ENCODE assay signal across 7 mouse cellular contexts in genomic region chr8:85035165-85035727, GRCm38 (mm10). TPM values are rescaled to one million over a fixed set of nuclear protein-coding genes. Genes with fewer than 3 reads are reported as not detected.
A peak's percentile ranks its signal among the peaks of the same experiment; 100 is the strongest.
DNase-seq lines count a peak whose midpoint lies in the region; ATAC-seq and TF ChIP-seq lines count a peak whose summit lies in the region.

No protein-coding gene starts in this region.

- DNase-seq in forebrain, embryonic 10.5 days (ENCODE audit: extremely low spot score, low spot score): peak; percentile 28
- no peak for DNase-seq in limb, embryonic 14.5 days (ENCODE audit: low spot score)
- DNase-seq in thymus, adult 18-20 months: no peak
- DNase-seq in kidney, adult 8-10 months: no peak

- H3K36me3 ChIP-seq in megakaryocyte, embryonic 14.5 days (replicated peaks; ENCODE audit: low read length): peaks cover 43% of the 10 kb centered on the region
- H3K36me3 ChIP-seq in forebrain, embryonic 10.5 days (replicated peaks): peaks cover 54% of the 10 kb centered on the region
- peaks cover 41% of the 10 kb centered on the region for H3K36me3 ChIP-seq in limb, embryonic 14.5 days (ENCODE audit: control insufficient read depth, insufficient read depth, low read length)
- peaks cover 30% of the 10 kb centered on the region for H3K36me3 ChIP-seq in stomach, embryonic 15.5 days

- no peak for TF ChIP-seq POLR2A in limb, embryonic 14.5 days (IDR thresholded peaks at IDR 0.05; ENCODE audit: borderline replicate concordance, extremely low read depth, insufficient read depth, insufficient read length)

- no peak for ATAC-seq in megakaryocyte, adult 5-6 weeks (ENCODE audit: poor library complexity, severe bottlenecking)
- ATAC-seq in limb, embryonic 14.5 days (ENCODE audit: low FRiP score, low read depth): no peak
- ATAC-seq in stomach, embryonic 15.5 days (ENCODE audit: insufficient read depth, low FRiP score, low read depth): no peak

- H3K9me3 ChIP-seq in megakaryocyte, embryonic 14.5 days: no peaks in the 10 kb centered on the region
- H3K9me3 ChIP-seq in forebrain, embryonic 10.5 days: no peaks in the 10 kb centered on the region
- H3K9me3 ChIP-seq in limb, embryonic 14.5 days (ENCODE audit: control insufficient read depth, low read length): no peaks in the 10 kb centered on the region
- no peaks in the 10 kb centered on the region for H3K9me3 ChIP-seq in stomach, embryonic 15.5 days

- H3K4me1 ChIP-seq in megakaryocyte, embryonic 14.5 days: peaks cover 57% of the 10 kb centered on the region
- peaks cover 43% of the 10 kb centered on the region for H3K4me1 ChIP-seq in forebrain, embryonic 10.5 days
- peaks cover 13% of the 10 kb centered on the region for H3K4me1 ChIP-seq in limb, embryonic 14.5 days (ENCODE audit: control insufficient read depth, insufficient read depth, low read length)
- peaks cover 23% of the 10 kb centered on the region for H3K4me1 ChIP-seq in stomach, embryonic 15.5 days

- H3K27ac ChIP-seq in forebrain, embryonic 10.5 days: peak overlapping the region; percentile 99
- H3K27ac ChIP-seq in limb, embryonic 14.5 days (replicated peaks; ENCODE audit: low read depth, low read length): peak overlapping the region; percentile 98
- H3K27ac ChIP-seq in stomach, embryonic 15.5 days: peak overlapping the region; percentile 100

- H3K4me2 ChIP-seq in limb, embryonic 14.5 days (replicated peaks; ENCODE audit: low read depth, low read length, severe bottlenecking): peak overlapping the region; percentile 88
- peak overlapping the region; percentile 84 for H3K4me2 ChIP-seq in stomach, embryonic 15.5 days

- peak overlapping the region; percentile 68 for H3K9ac ChIP-seq in limb, embryonic 14.5 days (ENCODE audit: low read depth, low read length, severe bottlenecking)
- peak overlapping the region; percentile 87; the same call in 1 of the 2 replicates for H3K9ac ChIP-seq in stomach, embryonic 15.5 days

- H3K27me3 ChIP-seq in megakaryocyte, embryonic 14.5 days (replicated peaks): no peaks in the 10 kb centered on the region
- no peaks in the 10 kb centered on the region for H3K27me3 ChIP-seq in forebrain, embryonic 10.5 days (ENCODE audit: poor library complexity, severe bottlenecking)
- H3K27me3 ChIP-seq in limb, embryonic 14.5 days (ENCODE audit: control insufficient read depth, insufficient read depth, low read length): no peaks in the 10 kb centered on the region
- H3K27me3 ChIP-seq in stomach, embryonic 15.5 days (replicated peaks): no peaks in the 10 kb centered on the region

- peak overlapping the region; percentile 96 for H3K4me3 ChIP-seq in megakaryocyte, embryonic 14.5 days (replicated peaks)
- H3K4me3 ChIP-seq in forebrain, embryonic 10.5 days: peak overlapping the region; percentile 87
- H3K4me3 ChIP-seq in limb, embryonic 14.5 days (replicated peaks; ENCODE audit: low read length): peak overlapping the region; percentile 74
- peak overlapping the region; percentile 77 for H3K4me3 ChIP-seq in stomach, embryonic 15.5 days (replicated peaks)

- WGBS in forebrain, embryonic 10.5 days: 9% methylated on average over 12 of the region's 12 CpGs
- 7% methylated on average over 12 of the region's 12 CpGs for WGBS in limb, embryonic 14.5 days
- 5% methylated on average over 12 of the region's 12 CpGs for WGBS in stomach, embryonic 15.5 days

RNA-seq across cellular contexts. Expression of gene Tnpo2, which starts 1.5 kb away (rescaled TPM):
- 5.1 and 5.3 TPM in 2 replicates for polyA plus RNA-seq in megakaryocyte, embryonic 14.5 days (2012; ENCODE audit: insufficient read depth, low replicate concordance)
- 13.2 and 18.8 TPM in 2 replicates for total RNA-seq in megakaryocyte, adult 5-6 weeks (2015)
- 13.1 and 17.7 TPM in 2 replicates for total RNA-seq in megakaryocyte, adult 5-6 weeks (2017)
- 31.5 and 33.2 TPM in 2 replicates for polyA plus RNA-seq in forebrain, embryonic 10.5 days (2016; fragmentation: Nextera tagmentation; extraction: Ambion mirVana)
- polyA plus RNA-seq in limb, embryonic 14.5 days (2012; rRNA removed): 89.9 and 112 TPM in 2 replicates
- 16.9 and 18.0 TPM in 2 replicates for polyA plus RNA-seq in limb, embryonic 14.5 days (2014; fragmentation: Nextera tagmentation; extraction: Ambion mirVana)
- polyA plus RNA-seq in stomach, embryonic 15.5 days (2015; fragmentation: Nextera tagmentation; extraction: Ambion mirVana): 26.9 and 31.9 TPM in 2 replicates

RNA-seq across cellular contexts. Expression of gene Trir, which starts 8.6 kb away (rescaled TPM):
- 123 and 539 TPM in 2 replicates for polyA plus RNA-seq in megakaryocyte, embryonic 14.5 days (2012; ENCODE audit: insufficient read depth, low replicate concordance)
- 138 and 141 TPM in 2 replicates for total RNA-seq in megakaryocyte, adult 5-6 weeks (2015)
- 411 and 422 TPM in 2 replicates for total RNA-seq in megakaryocyte, adult 5-6 weeks (2017)
- polyA plus RNA-seq in forebrain, embryonic 10.5 days (2016; fragmentation: Nextera tagmentation; extraction: Ambion mirVana): 123 and 142 TPM in 2 replicates
- polyA plus RNA-seq in limb, embryonic 14.5 days (2012; rRNA removed): 163 and 168 TPM in 2 replicates
- polyA plus RNA-seq in limb, embryonic 14.5 days (2014; fragmentation: Nextera tagmentation; extraction: Ambion mirVana): 135 and 156 TPM in 2 replicates
- 104 and 132 TPM in 2 replicates for polyA plus RNA-seq in stomach, embryonic 15.5 days (2015; fragmentation: Nextera tagmentation; extraction: Ambion mirVana)

RNA-seq across cellular contexts. Expression of gene Asna1, which starts 10.2 kb away (rescaled TPM):
- 103 and 181 TPM in 2 replicates for polyA plus RNA-seq in megakaryocyte, embryonic 14.5 days (2012; ENCODE audit: insufficient read depth, low replicate concordance)
- 52.5 and 64.0 TPM in 2 replicates for total RNA-seq in megakaryocyte, adult 5-6 weeks (2015)
- 61.2 and 65.5 TPM in 2 replicates for total RNA-seq in megakaryocyte, adult 5-6 weeks (2017)
- 164 and 166 TPM in 2 replicates for polyA plus RNA-seq in forebrain, embryonic 10.5 days (2016; fragmentation: Nextera tagmentation; extraction: Ambion mirVana)
- polyA plus RNA-seq in limb, embryonic 14.5 days (2012; rRNA removed): 173 and 207 TPM in 2 replicates
- 95.0 and 98.0 TPM in 2 replicates for polyA plus RNA-seq in limb, embryonic 14.5 days (2014; fragmentation: Nextera tagmentation; extraction: Ambion mirVana)
- polyA plus RNA-seq in stomach, embryonic 15.5 days (2015; fragmentation: Nextera tagmentation; extraction: Ambion mirVana): 108 and 115 TPM in 2 replicates

RNA-seq across cellular contexts. Expression of gene Best2, which starts 20.9 kb away (rescaled TPM):
- polyA plus RNA-seq in megakaryocyte, embryonic 14.5 days (2012; ENCODE audit: insufficient read depth, low replicate concordance): 0.27 TPM in 1 of 2 replicates, not detected in the other
- 0.07 TPM in 1 of 2 replicates, not detected in the other for total RNA-seq in megakaryocyte, adult 5-6 weeks (2015)
- total RNA-seq in megakaryocyte, adult 5-6 weeks (2017): not detected in 2 replicates
- polyA plus RNA-seq in forebrain, embryonic 10.5 days (2016; fragmentation: Nextera tagmentation; extraction: Ambion mirVana): not detected in 2 replicates
- polyA plus RNA-seq in limb, embryonic 14.5 days (2012; rRNA removed): 0.08 and 0.15 TPM in 2 replicates
- polyA plus RNA-seq in limb, embryonic 14.5 days (2014; fragmentation: Nextera tagmentation; extraction: Ambion mirVana): not detected in 2 replicates
- 0.23 and 0.49 TPM in 2 replicates for polyA plus RNA-seq in stomach, embryonic 15.5 days (2015; fragmentation: Nextera tagmentation; extraction: Ambion mirVana)

RNA-seq across cellular contexts. Expression of gene Fbxw9, which starts 24.6 kb away (rescaled TPM):
- 14.6 and 15.5 TPM in 2 replicates for polyA plus RNA-seq in megakaryocyte, embryonic 14.5 days (2012; ENCODE audit: insufficient read depth, low replicate concordance)
- 2.1 and 4.1 TPM in 2 replicates for total RNA-seq in megakaryocyte, adult 5-6 weeks (2015)
- total RNA-seq in megakaryocyte, adult 5-6 weeks (2017): 3.0 and 3.2 TPM in 2 replicates
- 22.9 and 26.3 TPM in 2 replicates for polyA plus RNA-seq in forebrain, embryonic 10.5 days (2016; fragmentation: Nextera tagmentation; extraction: Ambion mirVana)
- 51.0 and 73.3 TPM in 2 replicates for polyA plus RNA-seq in limb, embryonic 14.5 days (2012; rRNA removed)
- polyA plus RNA-seq in limb, embryonic 14.5 days (2014; fragmentation: Nextera tagmentation; extraction: Ambion mirVana): 28.6 and 30.5 TPM in 2 replicates
- 29.0 and 29.4 TPM in 2 replicates for polyA plus RNA-seq in stomach, embryonic 15.5 days (2015; fragmentation: Nextera tagmentation; extraction: Ambion mirVana)
